Mouse (Mus musculus): ENCODE data around the gene Rdh7.
"Not testable (repeated sequence)": the region's sequence is repeated elsewhere in the genome, so short reads cannot be mapped to it uniquely, and the experiment has no call there.

The Rdh7 gene

GRCm38 (mm10) chr10:127888605-127889004 is at the start of gene Rdh7:
TSS of gene Rdh7 (minus strand) at chr10:127888817.
- DNase-seq (ENCODE audit: low read depth, low spot score) = no peak

GRCm38 (mm10) chr10:127937428-127938010 is 48.9 kb upstream of the Rdh7 start:
- DNase-seq (ENCODE audit: low read depth, low spot score) = peak; percentile 35

GRCm38 (mm10) chr10:127936747-127937409 is 48.3 kb upstream of the Rdh7 start:
- DNase-seq (ENCODE audit: low read depth, low spot score) = peak; percentile 15

GRCm38 (mm10) chr10:127936271-127936670 is 47.7 kb upstream of the Rdh7 start:
- DNase-seq (ENCODE audit: low read depth, low spot score) = peak; percentile 21

GRCm38 (mm10) chr10:127932290-127932926 is 43.8 kb upstream of the Rdh7 start:
- peak; percentile 41 for DNase-seq (ENCODE audit: low read depth, low spot score)

GRCm38 (mm10) chr10:127927737-127928136 is 39.1 kb upstream of the Rdh7 start:
- DNase-seq (ENCODE audit: low read depth, low spot score) = no peak

- no peak for DNase-seq (ENCODE audit: low read depth, low spot score)
These were observed 36.2 kb upstream of the Rdh7 start for GRCm38 (mm10) chr10:127924597-127925378.

GRCm38 (mm10) chr10:127923024-127923423 is 34.4 kb upstream of the Rdh7 start:
- no peak for DNase-seq (ENCODE audit: low read depth, low spot score)

- no peak for DNase-seq (ENCODE audit: low read depth, low spot score)
These were observed 33.6 kb upstream of the Rdh7 start for GRCm38 (mm10) chr10:127922241-127922640.

GRCm38 (mm10) chr10:127917651-127918050 is 29.0 kb upstream of the Rdh7 start:
- no peak for DNase-seq (ENCODE audit: low read depth, low spot score)

- not testable (repeated sequence) for DNase-seq (ENCODE audit: low read depth, low spot score)
These were observed 28.6 kb upstream of the Rdh7 start for GRCm38 (mm10) chr10:127917183-127917582.

- DNase-seq (ENCODE audit: low read depth, low spot score) = no peak
These were observed 27.0 kb upstream of the Rdh7 start for GRCm38 (mm10) chr10:127915578-127915977.

GRCm38 (mm10) chr10:127907386-127907951 is 18.9 kb upstream of the Rdh7 start:
- DNase-seq (ENCODE audit: low read depth, low spot score) = no peak

GRCm38 (mm10) chr10:127906138-127906537 is 17.5 kb upstream of the Rdh7 start:
- no peak for DNase-seq (ENCODE audit: low read depth, low spot score)

GRCm38 (mm10) chr10:127904718-127905446 is 16.3 kb upstream of the Rdh7 start:
- DNase-seq (ENCODE audit: low read depth, low spot score) = peak; percentile 7

- no peak for DNase-seq (ENCODE audit: low read depth, low spot score)
These were observed 14.5 kb upstream of the Rdh7 start for GRCm38 (mm10) chr10:127903116-127903515.

GRCm38 (mm10) chr10:127901751-127902150 is 13.1 kb upstream of the Rdh7 start:
- DNase-seq (ENCODE audit: low read depth, low spot score) = no peak

- no peak for DNase-seq (ENCODE audit: low read depth, low spot score)
These were observed 11.2 kb upstream of the Rdh7 start for GRCm38 (mm10) chr10:127899783-127900182.

- no peak for DNase-seq (ENCODE audit: low read depth, low spot score)
These were observed 9.6 kb upstream of the Rdh7 start, which contains the start of gene Sdr9c7 for GRCm38 (mm10) chr10:127898218-127898617. TSS of gene Sdr9c7 (plus strand) at chr10:127898518.

- no peak for DNase-seq (ENCODE audit: low read depth, low spot score)
These were observed 8.9 kb upstream of the Rdh7 start for GRCm38 (mm10) chr10:127897506-127897905.

GRCm38 (mm10) chr10:127896705-127897104 is 8.1 kb upstream of the Rdh7 start:
- no peak for DNase-seq (ENCODE audit: low read depth, low spot score)
